Mouse (Mus musculus) megakaryocyte-erythroid progenitor cell, adult 5 weeks (primary cell): ENCODE results near the gene Slc9a6. TPM values are rescaled to one million over a fixed set of nuclear protein-coding genes. Genes with fewer than 3 reads are reported as not detected.

Experiments used
- polyA plus RNA-seq: library from polyadenylated mRNA; stranded (reverse); fragments of >175 nt; gene quantifications from 2 replicates; pipeline ENCODE4 v1.2.3, GENCODE M21; 2012

Gene Slc9a6
- 13.3 and 13.8 TPM in 2 replicates for polyA plus RNA-seq

GRCm38 (mm10) chrX:56609623-56610317 lies at the start of gene Slc9a6:
TSS of gene Slc9a6 (plus strand) at chrX:56609757.

DNA sequence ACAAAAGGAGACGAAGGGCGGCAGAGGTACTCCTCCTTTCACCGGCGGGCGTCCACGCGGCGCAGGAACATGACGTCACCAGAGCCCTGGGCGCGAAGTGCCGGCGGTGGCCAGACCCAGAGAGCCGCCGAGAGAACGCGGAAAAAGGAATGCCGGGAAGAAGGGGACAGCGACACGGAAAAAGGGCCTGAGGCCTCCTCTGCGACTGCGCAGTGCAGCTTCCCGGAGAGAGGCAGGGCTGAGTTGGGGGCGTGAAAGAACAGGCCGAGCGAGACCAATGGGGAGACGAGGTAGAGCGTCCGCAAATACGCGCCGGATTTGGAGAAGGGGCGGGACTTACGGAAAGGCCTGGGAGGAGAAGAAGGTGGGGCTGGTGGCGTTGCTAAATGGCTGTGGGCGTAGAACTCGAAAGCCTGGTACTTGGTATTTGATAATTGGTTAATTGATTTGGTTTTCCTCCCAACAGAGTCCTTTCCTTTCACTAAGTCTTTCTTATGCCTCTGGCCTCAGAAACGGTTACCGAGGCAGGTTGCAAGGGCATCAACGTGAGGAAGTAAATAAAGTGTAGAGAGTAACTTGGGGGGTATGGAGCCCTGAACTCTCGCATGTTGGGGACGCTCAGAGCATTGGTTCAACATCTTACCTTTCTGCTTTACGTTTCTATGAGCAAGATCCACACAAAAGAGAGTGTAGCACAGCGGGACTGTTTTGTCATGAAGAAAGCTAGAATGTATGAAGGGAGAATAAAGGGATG lies 11.5 kb upstream of the Slc9a6 start, which contains the start of gene Mmgt1:
Gene Mmgt1 (minus strand): TSS at position 183 of the 754 bp plus-strand sequence.

Other genes starting within 250 kb of the Slc9a6 start
- gene Smim10l2a, start 235.2 kb upstream of the Slc9a6 start, polyA plus RNA-seq = 0.48 and 0.96 TPM in 2 replicates
- gene Gm2174, start 161.8 kb upstream of the Slc9a6 start, polyA plus RNA-seq = not detected in 2 replicates
- gene Ints6l, start 154.9 kb upstream of the Slc9a6 start, polyA plus RNA-seq = 5.6 and 9.3 TPM in 2 replicates
- not detected in 2 replicates for gene Gm10477, start 85.0 kb upstream of the Slc9a6 start, polyA plus RNA-seq
- gene Gm648, start 60.2 kb upstream of the Slc9a6 start, polyA plus RNA-seq = not detected in 2 replicates
- gene Mmgt1, start 11.7 kb upstream of the Slc9a6 start, polyA plus RNA-seq = 0.86 and 1.0 TPM in 2 replicates
- 0.18 and 0.40 TPM in 2 replicates for gene Fhl1, start 122.0 kb downstream of the Slc9a6 start, polyA plus RNA-seq
- gene Map7d3, start 212.6 kb downstream of the Slc9a6 start, polyA plus RNA-seq = 0.53 and 0.68 TPM in 2 replicates